Mouse (Mus musculus) mouse embryonic stem cell (cell line): Measurements from ENCODE around the gene Smcp.

Experiments used
- in situ Hi-C, 2 experiments: fragments of 300-500 bp; cut with MboI; formaldehyde crosslinking; loops; 1 replicate in 1 of 2; 3 replicates in 1 of 2; pipeline ENCODE4 v1.14.3; 2019 to 2020; ENCODE audit warnings: low sequenced_read_pairs in 2 of 2, low pct_unique_long_range_greater_than_20kb in 1 of 2, mixed read lengths in 1 of 2; ENCODE audit not compliant: unreplicated experiment in 1 of 2

Gene Smcp

GRCm38 (mm10) chr3:92588858-92589257, at the start of gene Smcp:
Gene Smcp (minus strand): TSS chr3:92588997.
- in situ Hi-C loops: no loop called here

GRCm38 (mm10) chr3:92638653-92638991, 49.8 kb upstream of the Smcp start:
- in situ Hi-C loops: no loop called here

GRCm38 (mm10) chr3:92637745-92638652, 49.2 kb upstream of the Smcp start:
- in situ Hi-C loops: no loop called here

- in situ Hi-C loops: no loop called here
Measured at GRCm38 (mm10) chr3:92621560-92621959, 32.8 kb upstream of the Smcp start, which contains the start of gene Lce6a. Gene Lce6a (minus strand): TSS chr3:92621660.

GRCm38 (mm10) chr3:92609804-92610203, 21.0 kb upstream of the Smcp start:
- in situ Hi-C loops: no loop called here

- in situ Hi-C loops: no loop called here
Measured at GRCm38 (mm10) chr3:92607392-92607791, 18.6 kb upstream of the Smcp start, which contains the start of gene 2210017I01Rik. Gene 2210017I01Rik (minus strand): TSS chr3:92607492.

GRCm38 (mm10) chr3:92602169-92602568, 13.4 kb upstream of the Smcp start:
- in situ Hi-C loops: no loop called here

- in situ Hi-C loops: no loop called here
Measured at GRCm38 (mm10) chr3:92600456-92600855, 11.7 kb upstream of the Smcp start.

- in situ Hi-C loops: no loop called here
Measured at GRCm38 (mm10) chr3:92599973-92600372, 11.2 kb upstream of the Smcp start.

GRCm38 (mm10) chr3:92598429-92598828, 9.6 kb upstream of the Smcp start:
- in situ Hi-C loops: no loop called here

GRCm38 (mm10) chr3:92587190-92587589, 1.6 kb downstream of the Smcp start:
- in situ Hi-C loops: no loop called here

GRCm38 (mm10) chr3:92585055-92585454, 3.7 kb downstream of the Smcp start:
- in situ Hi-C loops: no loop called here

GRCm38 (mm10) chr3:92583164-92583826, 5.5 kb downstream of the Smcp start:
- in situ Hi-C loops: no loop called here

GRCm38 (mm10) chr3:92579508-92579907, 9.3 kb downstream of the Smcp start:
- in situ Hi-C loops: no loop called here

GRCm38 (mm10) chr3:92578652-92579413, 10.0 kb downstream of the Smcp start:
- in situ Hi-C loops: no loop called here

GRCm38 (mm10) chr3:92573449-92574041, 15.3 kb downstream of the Smcp start, which contains the start of gene Ivl:
Gene Ivl (minus strand): TSS chr3:92573735.
- in situ Hi-C loops: no loop called here

- in situ Hi-C loops: no loop called here
Measured at GRCm38 (mm10) chr3:92572514-92573155, 16.2 kb downstream of the Smcp start.

- in situ Hi-C loops: no loop called here
Measured at GRCm38 (mm10) chr3:92568752-92569151, 20.0 kb downstream of the Smcp start.
